Mouse (Mus musculus) liver, adult 2 months (tissue): ENCODE data around the gene Vmn1r196.

Experiments used
- CTCF ChIP-seq: fragments of 200-500 bp; IDR thresholded peaks from 2 replicates; pipeline ENCODE4 v1.5.1; 2011; ENCODE audit warnings: low read depth, low read length, control low read depth
- POLR2A ChIP-seq: fragments of 200-500 bp; IDR thresholded peaks from 2 replicates; pipeline ENCODE4 v1.6.1; 2011; ENCODE audit warnings: low read length, control low read depth; ENCODE audit not compliant: insufficient read depth; ENCODE audit errors: extremely low read depth

GRCm38 (mm10) chr13:22289620-22290019 is at the start of gene Vmn1r196:
- no peak for TF ChIP-seq CTCF
- TF ChIP-seq POLR2A = no peak
